Mouse (Mus musculus): ENCODE results near the gene Fuca1.

DNA sequence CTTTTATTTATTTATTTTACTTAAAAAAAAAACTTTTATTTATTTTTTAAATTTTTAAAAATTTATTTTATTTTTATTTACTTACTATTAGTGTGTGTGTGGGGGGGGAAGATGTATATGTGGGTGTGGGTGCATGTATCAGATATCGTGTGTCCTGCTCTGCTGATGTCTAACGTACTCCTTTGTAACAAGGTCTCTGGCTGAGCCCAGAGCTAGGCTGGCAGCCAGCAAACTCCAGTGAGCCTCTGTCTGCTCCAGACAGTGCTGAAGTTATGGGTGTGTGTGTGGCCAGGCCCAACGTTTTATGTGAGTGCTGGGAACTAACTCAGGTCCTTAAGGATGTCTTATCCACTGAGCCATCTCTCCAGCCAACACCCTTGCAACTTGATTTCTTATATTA, 8.4 kb upstream of the Fuca1 start:
- TF ChIP-seq POLR2A (IDR thresholded peaks at IDR 0.05; ENCODE audit: insufficient read depth, low read depth, low read length): no peak
- TF ChIP-seq CTCF (IDR thresholded peaks at IDR 0.05; ENCODE audit: insufficient read depth, low read depth, low read length): no peak
